Mouse (Mus musculus) spleen, adult 12 weeks (tissue): Measurements from ENCODE around the gene Gnai1.

Experiments
- DNase-seq: peaks from one replicate; pipeline ENCODE4 v3.0.0; 2022; ENCODE audit warnings: low spot score

The Gnai1 gene

GRCm38 (mm10) chr5:18288079-18288478 is 72.1 kb downstream of the Gnai1 start:
- no peak for DNase-seq

- no peak for DNase-seq
These were observed 78.1 kb downstream of the Gnai1 start for GRCm38 (mm10) chr5:18282095-18282494.

GRCm38 (mm10) chr5:18274352-18274940 is 85.7 kb downstream of the Gnai1 start:
- no peak for DNase-seq

GRCm38 (mm10) chr5:18273291-18274284 is 86.6 kb downstream of the Gnai1 start:
- DNase-seq = no peak

GRCm38 (mm10) chr5:18250379-18251017 is 109.7 kb downstream of the Gnai1 start:
- no peak for DNase-seq

DNA sequence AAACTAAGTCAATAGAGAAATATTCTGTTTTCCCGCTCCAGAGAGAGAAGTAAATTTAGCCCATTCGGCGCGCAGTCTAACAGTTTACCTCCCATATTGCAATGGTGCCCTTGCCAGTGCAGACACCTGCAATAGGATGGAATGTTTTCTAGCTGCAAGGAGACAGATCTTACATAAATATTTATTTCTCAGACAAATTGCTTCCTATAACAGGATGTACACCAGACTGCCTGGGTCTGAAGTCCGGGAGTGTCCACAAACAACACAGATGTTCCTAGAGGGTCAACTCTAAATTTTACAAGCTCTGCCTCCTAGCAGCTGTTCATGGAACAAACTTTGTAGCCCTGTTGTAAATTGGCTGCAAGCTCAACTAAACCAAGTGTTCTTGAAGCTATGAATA is 111.0 kb downstream of the Gnai1 start:
- no peak for DNase-seq

DNA sequence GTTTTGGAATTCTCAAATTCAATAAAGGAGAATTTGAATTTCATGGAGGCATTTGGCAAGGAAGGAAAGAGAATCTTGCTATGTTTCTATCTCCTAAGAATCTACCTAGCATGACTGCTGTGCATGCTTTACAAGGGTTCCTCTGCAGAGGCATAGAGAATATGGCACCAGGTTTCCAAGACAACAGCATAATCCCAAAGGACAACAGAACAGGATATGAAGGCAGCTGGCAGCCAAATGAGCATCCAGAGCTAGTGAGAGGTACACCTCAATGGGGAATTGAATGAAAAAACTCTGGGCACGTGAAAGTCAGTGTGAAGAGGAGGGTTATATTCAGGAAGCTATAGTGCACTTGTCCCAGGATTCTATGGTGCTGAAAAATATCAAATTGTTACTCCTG is 130.8 kb downstream of the Gnai1 start:
- DNase-seq = no peak

DNA sequence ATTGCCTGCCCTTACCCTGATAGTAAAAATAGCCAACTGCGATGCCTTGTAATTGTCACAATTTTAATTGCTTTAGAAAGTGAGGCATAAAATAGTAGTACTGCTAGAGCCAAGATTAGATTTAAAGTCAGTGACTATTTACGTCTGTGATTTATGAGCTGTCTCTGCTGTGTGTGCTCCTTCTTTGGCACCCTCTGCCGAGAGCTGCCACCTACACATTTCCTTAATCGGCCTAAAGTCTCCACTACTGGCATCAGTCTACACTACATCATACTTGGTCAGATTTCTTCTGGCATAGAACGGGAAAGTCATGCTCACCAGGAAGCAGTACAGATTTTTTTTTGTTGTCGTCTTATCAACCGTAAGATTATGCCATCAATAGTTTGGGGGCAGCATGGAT is 131.3 kb downstream of the Gnai1 start:
- no peak for DNase-seq

- no peak for DNase-seq
These were observed 139.3 kb downstream of the Gnai1 start for GRCm38 (mm10) chr5:18220873-18221272.

DNA sequence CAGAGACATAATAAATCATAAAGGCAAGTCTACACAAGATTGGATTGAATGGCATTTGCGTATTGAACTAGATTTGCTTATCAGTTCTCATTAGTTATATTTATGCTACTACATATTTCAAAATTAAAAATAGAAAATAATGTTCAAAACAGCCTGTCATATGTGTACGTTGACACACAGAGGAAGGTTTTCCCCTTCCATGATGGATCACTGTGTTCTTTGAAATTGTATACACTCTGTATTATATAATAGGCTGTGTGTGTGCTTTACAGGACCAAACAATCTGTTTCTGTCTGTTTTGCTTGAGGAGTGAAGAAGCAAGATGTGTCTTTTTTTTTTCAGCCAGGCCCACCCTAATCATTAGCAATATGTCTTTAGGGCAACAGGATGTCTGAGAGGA is 141.9 kb downstream of the Gnai1 start:
- DNase-seq = no peak

DNA sequence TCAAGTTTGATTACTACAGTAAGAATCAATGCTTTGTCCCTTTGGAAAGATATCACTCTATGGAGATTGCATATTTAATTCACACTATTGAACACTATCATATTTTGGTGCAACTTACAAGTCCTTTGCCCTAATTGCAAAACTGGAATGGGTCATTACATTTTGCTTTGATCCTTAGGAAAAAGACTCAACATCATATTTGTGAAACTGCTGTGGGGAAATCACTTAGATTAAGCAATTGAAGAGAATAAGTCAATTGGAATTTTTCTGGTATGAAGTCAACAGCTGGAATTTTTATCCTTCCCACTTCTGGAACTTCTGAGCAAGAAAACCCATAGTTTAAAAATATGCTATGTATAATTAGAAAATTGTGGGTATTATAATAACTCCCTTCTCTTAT is 142.3 kb downstream of the Gnai1 start:
- no peak for DNase-seq
